Mouse (Mus musculus): ENCODE measurements around the gene Hemk1.
"Not testable (repeated sequence)": the region's sequence is repeated elsewhere in the genome, so short reads cannot be mapped to it uniquely, and the experiment has no call there.

Gene Hemk1

GRCm38 (mm10) chr9:107308346-107309000 lies 29.7 kb downstream of the Hemk1 start:
- DNase-seq = no peak

- no peak for DNase-seq
Observed at GRCm38 (mm10) chr9:107307886-107308285, 30.3 kb downstream of the Hemk1 start.

- DNase-seq = no peak
Observed at GRCm38 (mm10) chr9:107307099-107307872, 30.9 kb downstream of the Hemk1 start.

- DNase-seq = not testable (repeated sequence)
Observed at GRCm38 (mm10) chr9:107306673-107307072, 31.5 kb downstream of the Hemk1 start.

- DNase-seq = no peak
Observed at GRCm38 (mm10) chr9:107305601-107306542, 32.3 kb downstream of the Hemk1 start.

- DNase-seq = no peak
Observed at GRCm38 (mm10) chr9:107305012-107305411, 33.1 kb downstream of the Hemk1 start.

GRCm38 (mm10) chr9:107304383-107304782 lies 33.8 kb downstream of the Hemk1 start:
- DNase-seq = no peak

- DNase-seq = no peak
Observed at GRCm38 (mm10) chr9:107303900-107304299, 34.2 kb downstream of the Hemk1 start.

- DNase-seq = no peak
Observed at GRCm38 (mm10) chr9:107303121-107303820, 34.9 kb downstream of the Hemk1 start.

- DNase-seq = no peak
Observed at GRCm38 (mm10) chr9:107302592-107302991, 35.6 kb downstream of the Hemk1 start.

- DNase-seq = no peak
Observed at GRCm38 (mm10) chr9:107301554-107302331, 36.4 kb downstream of the Hemk1 start.

- no peak for DNase-seq
Observed at GRCm38 (mm10) chr9:107300224-107300973, 37.8 kb downstream of the Hemk1 start.

- DNase-seq = no peak
Observed at GRCm38 (mm10) chr9:107299783-107300182, 38.4 kb downstream of the Hemk1 start.

- no peak for DNase-seq
Observed at GRCm38 (mm10) chr9:107298876-107299275, 39.3 kb downstream of the Hemk1 start.

GRCm38 (mm10) chr9:107298059-107298780 lies 39.9 kb downstream of the Hemk1 start:
- DNase-seq = no peak

- DNase-seq = no peak
Observed at GRCm38 (mm10) chr9:107297658-107298057, 40.5 kb downstream of the Hemk1 start.

- no peak for DNase-seq
Observed at GRCm38 (mm10) chr9:107297059-107297458, 41.1 kb downstream of the Hemk1 start.

- DNase-seq = peak; percentile 90 to 97
Observed at GRCm38 (mm10) chr9:107296501-107296965, 41.6 kb downstream of the Hemk1 start.

- no peak for DNase-seq
Observed at GRCm38 (mm10) chr9:107296041-107296440, 42.1 kb downstream of the Hemk1 start.

GRCm38 (mm10) chr9:107296016-107296040 lies 42.3 kb downstream of the Hemk1 start, which contains the start of gene Cish:
Gene Cish (plus strand): TSS chr9:107296026.
- no peak for DNase-seq

GRCm38 (mm10) chr9:107295616-107296015 lies 42.5 kb downstream of the Hemk1 start:
- DNase-seq = no peak
